Mouse (Mus musculus) embryonic stem cell, embryonic (primary cell): ENCODE measurements around the gene Stau1.

ENCODE experiments used
- CTCF ChIA-PET, 4 experiments: fragments of 300-600 bp in 2 of 4; fragments of 350-600 bp in 2 of 4; sonication (Branson Sonifier 250); formaldehyde crosslinking; loops; one replicate each; lab custom pipeline; 2022; ENCODE audit warnings: inconsistent platforms in 2 of 4; lab: Charles Lee
- POLR2A ChIA-PET, 4 experiments: fragments of 300-600 bp in 2 of 4; fragments of 350-600 bp in 2 of 4; sonication (Branson Sonifier 250); formaldehyde crosslinking; loops; one replicate each; lab custom pipeline; 2022; ENCODE audit warnings: antibody characterized with exemption in 4 of 4, inconsistent platforms in 1 of 4; lab: Charles Lee

The Stau1 gene

DNA sequence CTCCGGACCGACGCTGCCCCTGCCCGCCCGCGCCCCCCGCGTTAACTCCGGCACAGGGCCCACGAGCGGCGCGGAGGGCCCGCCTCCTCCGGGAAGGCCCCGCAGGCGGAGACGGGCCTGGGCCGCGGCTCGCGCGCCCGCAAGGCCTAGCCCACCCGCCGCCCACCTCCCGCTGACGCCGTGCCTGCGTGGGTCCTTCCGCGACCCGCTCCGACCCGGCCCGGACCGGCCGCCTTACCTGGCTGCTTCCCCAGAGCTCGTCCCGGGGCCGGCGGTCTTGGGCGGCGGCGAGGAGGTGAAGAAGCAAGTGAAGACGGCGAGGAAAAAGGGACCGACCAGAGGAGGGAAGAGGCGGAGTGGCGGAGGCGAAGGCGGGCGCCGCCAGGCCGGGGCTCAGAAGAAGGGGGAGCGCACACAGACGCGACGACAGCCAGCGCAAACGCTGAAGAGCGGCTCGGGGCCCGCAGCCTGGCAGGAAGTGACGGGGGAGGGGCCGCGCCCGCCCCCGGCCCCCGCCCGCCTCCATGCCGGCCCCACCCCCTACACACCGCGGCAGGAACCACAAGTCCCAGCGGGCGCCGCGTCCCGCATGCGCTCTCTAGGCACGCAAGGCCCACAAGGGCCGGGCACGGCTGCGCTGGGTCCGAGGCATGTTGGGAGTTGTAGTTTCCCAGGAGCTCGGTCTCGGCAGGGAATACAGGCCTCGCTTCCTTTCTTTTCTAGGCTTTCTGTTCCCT, at the start of gene Stau1:
Gene Stau1 (minus strand): TSS at position 504 of the 737 bp plus-strand sequence.
- CTCF ChIA-PET: interaction anchor here (0.6 to 2.7 kb wide), 19 partner anchors 11 to 1185 kb away, joined by 3 to 12 read pairs (median 4); partner anchors contain the start of gene Ddx27 (in 1 of the 4)
- POLR2A ChIA-PET: interaction anchor here (0.5 to 5.2 kb wide), 94 partner anchors 8 to 1186 kb away, joined by 3 to 51 read pairs (median 4); partner anchors contain the start of genes Ddx27 (in 3 of the 4), Znfx1 (in 3 of the 4), Cse1l (in 2 of the 4) and B4galt5 (in 1 of the 4)

DNA sequence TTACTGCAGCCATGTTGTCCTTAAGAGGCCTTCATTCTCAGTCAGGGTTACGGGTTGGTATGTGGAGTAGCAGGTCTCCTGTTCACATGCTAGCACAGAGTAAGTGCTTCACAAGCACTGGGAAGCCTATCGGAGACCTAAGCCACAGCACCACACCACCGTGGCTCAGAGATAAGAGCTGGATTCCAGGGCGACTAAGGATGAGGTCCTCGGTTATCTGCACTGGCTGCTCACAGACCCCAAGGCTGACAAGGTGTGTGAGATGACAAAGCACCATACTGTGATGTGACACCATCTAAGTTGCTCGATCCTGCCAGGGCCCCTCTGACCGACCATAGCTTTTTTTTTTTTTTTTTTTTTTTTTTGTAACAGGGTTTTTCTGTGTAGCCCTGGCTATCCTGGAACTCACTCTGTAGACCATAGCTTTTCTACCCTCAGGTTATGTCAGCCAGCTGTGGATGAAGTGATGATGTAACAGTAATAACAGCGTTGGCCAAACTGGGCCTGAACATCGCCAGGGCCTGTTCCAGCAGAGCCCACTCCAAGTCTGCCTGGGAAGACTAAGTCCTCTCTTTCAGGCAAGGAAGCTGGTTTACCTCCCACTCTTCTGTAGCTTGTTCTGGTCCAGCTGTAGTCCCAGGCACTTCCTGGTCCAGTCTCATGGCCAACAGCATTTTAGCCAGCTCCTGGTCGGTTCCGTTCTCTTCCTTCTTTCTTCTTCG, 47.5 kb upstream of the Stau1 start:
- ChIA-PET CTCF (interaction anchor here in 2 of 4 experiments (0.6 to 1.5 kb wide), 5 partner anchors 13 to 1635 kb away, joined by 3 to 15 read pairs (median 5); no protein-coding TSS in a partner anchor), POLR2A (interaction anchor here in 3 of 4 experiments (0.6 to 3.5 kb wide), 20 partner anchors 9 to 340 kb away, joined by 3 to 24 read pairs (median 4); partner anchors contain the start of genes Ddx27 (in 2 of the 3) and Znfx1 (in 2 of the 3))

DNA sequence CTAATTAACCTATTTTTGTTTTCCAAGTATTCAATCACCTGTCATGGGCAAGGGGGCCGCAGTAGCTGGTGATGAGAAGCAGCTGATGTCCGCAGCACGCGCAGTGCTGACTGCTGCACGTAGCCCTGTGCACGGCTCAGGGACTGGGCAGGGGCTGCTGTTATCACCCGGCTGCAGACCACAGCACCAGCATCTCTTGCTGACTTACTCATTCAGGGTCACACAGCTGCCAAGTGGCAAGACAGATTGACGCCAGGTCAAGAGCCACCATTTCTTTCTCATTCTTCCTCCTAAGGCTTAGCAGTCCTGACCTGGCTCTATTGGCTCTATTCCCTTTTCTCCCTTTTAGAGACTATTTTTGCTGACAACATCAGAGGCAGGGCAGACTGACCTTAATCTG, 43.3 kb upstream of the Stau1 start:
- ChIA-PET POLR2A (interaction anchor here in 3 of 4 experiments (0.5 to 7.3 kb wide), 14 partner anchors 9 to 194 kb away, joined by 3 to 33 read pairs (median 6); partner anchors contain the start of genes Znfx1 (in 2 of the 3) and Ddx27 (in 1 of the 3)), CTCF (interaction anchor here in 1 of 4 experiments (0.6 kb wide), 1 partner anchor 640 kb away, joined by 6 read pairs; no protein-coding TSS in a partner anchor)

DNA sequence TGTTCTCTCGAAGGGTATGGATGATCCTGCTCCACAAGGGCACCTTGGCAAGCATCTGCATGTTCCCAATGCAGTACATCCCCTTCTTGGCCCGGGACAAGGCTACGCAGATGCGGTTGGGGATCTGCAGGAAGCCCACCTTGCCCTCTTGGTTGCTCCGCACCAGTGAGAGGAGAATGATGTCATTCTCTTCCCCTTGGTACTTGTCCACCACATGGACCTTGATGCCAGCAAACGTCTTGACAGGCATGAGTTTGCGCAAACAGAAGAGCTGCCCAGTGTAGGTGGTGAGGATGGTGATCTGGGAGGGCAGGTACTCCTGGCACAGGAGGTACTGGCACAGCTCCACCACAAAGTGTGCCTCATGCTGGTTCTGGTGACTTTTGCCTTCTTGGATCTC, 42.6 kb upstream of the Stau1 start:
- CTCF ChIA-PET: no interaction called here
- POLR2A ChIA-PET: interaction anchor here in 3 of 4 experiments (0.5 to 7.3 kb wide), 16 partner anchors 9 to 194 kb away, joined by 3 to 33 read pairs (median 6); partner anchors contain the start of genes Znfx1 (in 3 of the 3) and Ddx27 (in 1 of the 3)

DNA sequence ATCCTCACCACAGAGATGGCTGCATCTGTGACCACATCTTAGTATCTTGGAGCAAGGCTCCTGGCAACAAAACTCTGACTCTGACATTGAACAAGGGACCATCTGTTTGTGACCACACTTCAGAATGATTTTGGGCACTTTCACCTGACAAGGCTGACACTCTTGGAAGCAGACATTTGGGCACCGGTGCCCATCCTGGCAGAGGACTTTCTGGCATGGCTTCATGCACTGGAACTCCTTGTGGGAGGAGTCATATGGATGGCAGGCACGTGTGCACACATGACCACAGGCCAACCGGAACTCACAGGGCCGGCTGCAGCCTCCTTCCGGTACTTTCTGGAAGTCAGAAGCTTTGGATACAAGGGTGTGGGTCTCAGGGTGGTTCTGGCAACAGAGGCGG, 42.2 kb upstream of the Stau1 start:
- CTCF ChIA-PET: no interaction called here
- POLR2A ChIA-PET: interaction anchor here in 3 of 4 experiments (0.8 to 7.3 kb wide), 12 partner anchors 10 to 34 kb away, joined by 3 to 33 read pairs (median 6); partner anchors contain the start of genes Znfx1 (in 3 of the 3) and Ddx27 (in 1 of the 3)

GRCm38 (mm10) chr2:167037710-167038109, 41.6 kb upstream of the Stau1 start:
- POLR2A ChIA-PET: interaction anchor here in 2 of 4 experiments (0.7 to 7.3 kb wide), 9 partner anchors 10 to 25 kb away, joined by 3 to 33 read pairs (median 4); partner anchors contain the start of genes Ddx27 (in 1 of the 2) and Znfx1 (in 1 of the 2)

GRCm38 (mm10) chr2:167030507-167030906, 34.4 kb upstream of the Stau1 start:
- ChIA-PET POLR2A (interaction anchor here in 2 of 4 experiments (0.6 to 4.9 kb wide), 22 partner anchors 10 to 190 kb away, joined by 3 to 18 read pairs (median 4); partner anchors contain the start of genes Ddx27 (in 2 of the 2), Cse1l (in 1 of the 2), Stau1 (in 1 of the 2) and Znfx1 (in 1 of the 2)), CTCF (interaction anchor here in 3 of 4 experiments (0.5 to 1.2 kb wide), 11 partner anchors 13 to 217 kb away, joined by 3 to 5 read pairs (median 3); partner anchors contain the start of gene Stau1 (in 1 of the 3))

More at GRCm38 (mm10) chr2:167037710-167038109, 41.6 kb upstream of the Stau1 start:
- CTCF ChIA-PET: no interaction called here

DNA sequence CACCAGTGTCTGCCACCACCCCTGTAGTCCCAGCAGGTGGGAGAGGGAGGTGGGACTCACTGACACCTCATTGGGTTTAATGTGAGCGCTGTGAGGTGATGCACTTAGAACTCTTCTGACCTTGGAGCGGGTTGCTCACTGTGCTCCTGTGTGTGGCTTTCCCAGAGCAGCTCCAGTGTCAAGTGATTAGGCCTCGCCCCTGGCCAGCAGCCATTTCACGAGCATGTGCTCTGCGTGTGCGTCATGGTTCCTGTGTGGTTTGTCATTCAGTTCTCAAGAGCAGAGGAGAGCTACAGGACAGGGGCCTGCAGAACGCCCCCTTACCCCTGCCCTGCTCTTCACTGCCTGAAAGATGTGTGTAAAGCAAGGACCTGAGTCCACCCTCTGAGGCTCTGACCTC, 32.5 kb upstream of the Stau1 start:
- ChIA-PET POLR2A (interaction anchor here in 2 of 4 experiments (0.6 to 4.9 kb wide), 10 partner anchors 10 to 598 kb away, joined by 3 to 23 read pairs (median 6); partner anchors contain the start of genes Ddx27 (in 2 of the 2) and Znfx1 (in 1 of the 2)), CTCF (interaction anchor here in 1 of 4 experiments (1.5 kb wide), 1 partner anchor 184 kb away, joined by 4 read pairs; no protein-coding TSS in a partner anchor)

DNA sequence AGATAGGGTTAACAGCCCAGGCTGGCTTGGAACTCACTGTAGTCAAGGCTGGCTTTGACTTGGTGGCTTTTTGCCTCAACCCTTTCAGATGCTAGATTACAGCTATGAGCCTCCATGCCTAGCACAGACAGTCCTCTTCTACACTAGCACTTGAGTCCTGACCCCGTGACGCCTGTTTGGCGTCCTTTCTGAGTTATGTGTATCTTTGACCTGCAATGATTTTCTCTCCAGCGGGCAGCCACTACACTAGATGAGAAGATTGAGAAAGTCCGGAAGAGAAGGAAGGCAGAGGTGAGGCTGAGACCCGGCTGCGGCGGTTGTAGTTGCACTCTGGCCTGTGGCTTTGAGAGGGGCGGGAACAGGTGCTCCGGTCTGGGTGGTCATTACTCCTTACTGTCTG, 23.3 kb upstream of the Stau1 start:
- ChIA-PET POLR2A (interaction anchor here in 1 of 4 experiments (0.7 to 1.8 kb wide), 3 partner anchors 11 to 31 kb away, joined by 3 to 5 read pairs (median 3); no protein-coding TSS in a partner anchor), CTCF (interaction anchor here in 1 of 4 experiments (0.6 kb wide), 1 partner anchor 200 kb away, joined by 4 read pairs; no protein-coding TSS in a partner anchor)

GRCm38 (mm10) chr2:167015382-167015718, 19.3 kb upstream of the Stau1 start:
- POLR2A ChIA-PET: interaction anchor here (0.6 to 6.4 kb wide), 59 partner anchors 9 to 1121 kb away, joined by 3 to 51 read pairs (median 4); partner anchors contain the start of genes Znfx1 (in 4 of the 4), Stau1 (in 3 of the 4), Cse1l (in 1 of the 4) and Sulf2 (in 1 of the 4)
- CTCF ChIA-PET: interaction anchor here (0.5 to 3.5 kb wide), 18 partner anchors 8 to 263 kb away, joined by 3 to 25 read pairs (median 4); partner anchors contain the start of genes Cse1l (in 1 of the 4) and Stau1 (in 1 of the 4)

- ChIA-PET POLR2A (interaction anchor here (0.5 to 6.4 kb wide), 65 partner anchors 9 to 859 kb away, joined by 3 to 51 read pairs (median 4); partner anchors contain the start of genes Znfx1 (in 4 of the 4), Stau1 (in 3 of the 4), Cse1l (in 2 of the 4) and Sulf2 (in 1 of the 4)), CTCF (interaction anchor here (0.6 to 3.5 kb wide), 24 partner anchors 9 to 264 kb away, joined by 3 to 25 read pairs (median 4); partner anchors contain the start of genes Cse1l (in 2 of the 4), Stau1 (in 1 of the 4) and Znfx1 (in 1 of the 4))
Observed at GRCm38 (mm10) chr2:167014702-167015381, 18.7 kb upstream of the Stau1 start, which contains the start of gene Ddx27. Ddx27 (plus strand) TSS chr2:167015193.

DNA sequence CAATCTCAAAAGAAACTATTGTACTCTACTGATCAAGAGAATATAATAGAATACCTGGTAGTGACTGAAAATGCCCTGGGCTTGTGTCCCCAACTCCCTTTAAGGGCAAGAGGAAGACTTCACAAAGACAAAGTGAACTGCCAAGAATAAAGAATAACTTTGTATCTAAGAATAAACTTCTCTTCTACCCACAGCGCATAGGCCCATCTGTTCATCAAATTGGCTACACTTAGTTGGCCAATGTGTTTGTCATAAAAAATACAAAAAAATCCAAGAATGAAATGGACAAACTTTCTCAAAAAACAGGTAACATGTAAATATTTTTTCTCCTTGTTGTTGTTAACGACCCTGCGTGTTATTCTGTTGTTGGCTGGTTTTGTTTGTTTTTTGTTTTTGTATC, 14.4 kb upstream of the Stau1 start:
- CTCF ChIA-PET: no interaction called here
- POLR2A ChIA-PET: interaction anchor here in 1 of 4 experiments (0.7 to 1.8 kb wide), 3 partner anchors 13 to 45 kb away, joined by 3 to 13 read pairs (median 3); partner anchors contain the start of gene Stau1

DNA sequence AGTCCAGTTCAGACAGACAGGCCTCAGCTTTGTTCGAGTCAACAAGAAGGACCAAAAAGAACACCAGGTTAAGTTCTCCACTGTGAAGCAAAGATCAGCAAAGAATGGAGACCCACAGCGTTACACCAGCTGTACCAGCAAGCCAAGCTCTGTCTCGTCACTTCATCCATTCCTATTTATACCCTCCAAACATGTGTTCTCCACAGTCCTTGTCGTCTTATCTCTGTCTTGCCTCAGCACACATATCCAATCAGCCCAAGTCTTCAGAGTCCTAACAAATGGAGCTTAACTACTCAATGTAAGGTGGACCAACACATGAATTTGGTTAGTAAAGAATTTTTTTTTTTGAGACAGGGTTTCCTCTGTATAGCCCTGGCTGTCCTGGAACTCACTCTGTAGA, 13.4 kb upstream of the Stau1 start:
- ChIA-PET POLR2A (interaction anchor here in 2 of 4 experiments (0.6 to 1.8 kb wide), 4 partner anchors 13 to 251 kb away, joined by 3 to 13 read pairs (median 4); partner anchors contain the start of gene Stau1 (in 2 of the 2)), CTCF (interaction anchor here in 1 of 4 experiments (1.0 to 1.5 kb wide), 3 partner anchors 19 to 213 kb away, joined by 3 to 5 read pairs (median 3); no protein-coding TSS in a partner anchor)

DNA sequence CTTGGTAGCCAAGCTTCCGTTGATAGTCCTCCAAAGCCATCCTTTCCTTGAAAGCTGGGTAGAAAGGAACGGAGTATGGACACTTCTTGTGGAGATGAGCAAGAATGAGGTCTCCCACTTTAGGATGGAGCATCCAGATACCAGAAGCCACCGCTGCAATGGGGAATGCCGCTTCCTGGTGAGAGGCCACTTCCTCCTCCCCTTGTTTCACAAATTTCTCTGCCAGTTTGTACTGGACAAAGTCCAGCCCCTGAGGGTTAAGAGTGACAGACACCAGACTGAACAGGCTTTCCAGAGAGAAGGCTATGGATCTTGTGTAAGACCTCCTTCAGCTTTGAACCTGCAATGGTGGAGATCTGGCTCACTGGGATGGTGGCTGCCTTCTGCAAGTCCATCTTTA, 11.5 kb upstream of the Stau1 start:
- POLR2A ChIA-PET: interaction anchor here in 3 of 4 experiments (1.3 to 2.1 kb wide), 4 partner anchors 11 to 18 kb away, joined by 5 to 6 read pairs (median 6); partner anchors contain the start of gene Stau1 (in 3 of the 3)
- CTCF ChIA-PET: interaction anchor here in 2 of 4 experiments (0.5 to 1.7 kb wide), 4 partner anchors 11 to 105 kb away, joined by 3 to 12 read pairs (median 4); partner anchors contain the start of gene Stau1 (in 1 of the 2)

DNA sequence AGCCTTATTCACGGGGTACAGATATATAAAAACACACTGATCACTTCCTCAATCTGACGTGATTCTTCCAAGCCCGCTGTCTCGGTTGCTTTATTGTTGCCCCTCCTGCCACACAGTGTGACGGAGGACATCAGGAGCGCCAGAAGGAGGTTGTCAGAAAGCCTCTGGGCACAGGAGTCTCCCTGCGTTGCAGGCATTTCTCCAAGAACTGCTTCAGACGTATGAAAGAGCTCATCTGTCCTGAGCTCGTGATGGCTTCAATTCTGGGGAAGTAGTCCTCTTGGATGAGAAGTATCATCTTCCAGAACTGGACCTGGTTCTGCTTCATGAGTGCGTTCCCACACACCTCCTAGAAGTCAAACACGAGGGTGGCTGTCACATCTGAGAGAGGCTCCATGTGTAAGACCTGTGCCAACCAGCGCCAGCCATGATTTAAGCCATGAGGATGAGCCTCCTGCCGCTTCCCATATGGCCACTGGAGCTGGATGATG, 10.9 kb upstream of the Stau1 start:
- POLR2A ChIA-PET: interaction anchor here in 3 of 4 experiments (1.3 to 2.1 kb wide), 5 partner anchors 11 to 53 kb away, joined by 3 to 6 read pairs (median 5); partner anchors contain the start of gene Stau1 (in 3 of the 3)
- CTCF ChIA-PET: interaction anchor here in 3 of 4 experiments (0.8 to 1.7 kb wide), 4 partner anchors 9 to 106 kb away, joined by 3 to 9 read pairs (median 3); partner anchors contain the start of gene Stau1 (in 1 of the 3)
